Mouse (Mus musculus): ENCODE results near the gene Hamp. TPM values are rescaled to one million over a fixed set of nuclear protein-coding genes. Genes with fewer than 3 reads are reported as not detected.

Gene Hamp
- polyA plus RNA-seq, 1 experiment = not detected

DNA sequence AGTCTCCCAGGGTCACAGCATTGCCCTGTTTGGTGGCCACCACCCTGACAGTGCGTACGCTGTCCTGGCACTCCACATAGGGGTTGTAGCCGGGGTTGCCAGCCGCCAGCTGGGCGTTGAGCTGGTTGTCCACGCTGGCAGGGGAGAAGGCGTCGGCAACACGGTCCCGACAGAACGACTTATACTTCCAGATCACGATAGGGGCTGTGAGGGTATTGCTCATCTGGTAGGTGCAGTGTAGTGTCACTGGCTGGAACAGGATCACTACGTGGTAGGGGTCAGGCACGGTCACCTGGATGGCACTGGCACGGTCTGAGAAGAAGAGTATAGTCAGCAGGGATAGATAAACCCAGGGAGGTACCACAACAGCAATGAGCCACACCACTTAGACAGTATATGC, 28.1 kb upstream of the Hamp start:
- Histone ChIP-seq H3K27ac (ENCODE audit: insufficient read depth, low read depth, low read length) (no peak overlapping the region), H3K4me3 (ENCODE audit: insufficient read depth, low read depth, low read length) (no peak overlapping the region), H3K4me1 (ENCODE audit: control insufficient read depth, insufficient read depth, low read length) (peaks cover 4% of the 10 kb centered on the region)
- TF ChIP-seq CTCF (IDR thresholded peaks at IDR 0.05; ENCODE audit: insufficient read depth, low read depth, low read length) = no peak
- TF ChIP-seq POLR2A (IDR thresholded peaks at IDR 0.05; ENCODE audit: insufficient read depth, low read depth, low read length) = no peak
- WGBS = 89% methylated on average over 15 of the region's 15 CpGs

DNA sequence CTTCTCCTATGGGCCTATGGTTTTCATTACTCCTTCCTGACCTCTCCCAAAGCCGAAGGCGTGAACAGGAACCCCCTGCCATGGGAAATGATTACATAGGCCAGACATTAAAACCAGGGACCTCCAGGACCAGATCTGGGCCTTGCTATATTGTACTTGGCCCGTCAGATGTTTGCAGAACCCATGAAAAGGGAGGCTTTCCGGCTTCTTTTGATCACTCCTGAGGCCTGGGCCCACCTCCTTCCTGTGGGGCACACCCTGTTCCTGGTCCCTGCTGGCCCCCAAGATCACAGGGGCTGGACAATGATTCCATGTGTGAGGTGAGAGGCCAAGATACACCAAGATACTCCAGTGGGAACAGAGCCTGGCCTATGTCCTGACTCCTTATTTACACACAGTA, 25.3 kb upstream of the Hamp start:
- WGBS = 91% methylated on average over 4 of the region's 4 CpGs
- Histone ChIP-seq H3K4me1 (ENCODE audit: control insufficient read depth, insufficient read depth, low read length) (peaks cover 8% of the 10 kb centered on the region), H3K4me3 (ENCODE audit: insufficient read depth, low read depth, low read length) (no peak overlapping the region), H3K27ac (ENCODE audit: insufficient read depth, low read depth, low read length) (no peak overlapping the region)
- TF ChIP-seq POLR2A (IDR thresholded peaks at IDR 0.05; ENCODE audit: insufficient read depth, low read depth, low read length) (no peak), CTCF (IDR thresholded peaks at IDR 0.05; ENCODE audit: insufficient read depth, low read depth, low read length) (no peak)

DNA sequence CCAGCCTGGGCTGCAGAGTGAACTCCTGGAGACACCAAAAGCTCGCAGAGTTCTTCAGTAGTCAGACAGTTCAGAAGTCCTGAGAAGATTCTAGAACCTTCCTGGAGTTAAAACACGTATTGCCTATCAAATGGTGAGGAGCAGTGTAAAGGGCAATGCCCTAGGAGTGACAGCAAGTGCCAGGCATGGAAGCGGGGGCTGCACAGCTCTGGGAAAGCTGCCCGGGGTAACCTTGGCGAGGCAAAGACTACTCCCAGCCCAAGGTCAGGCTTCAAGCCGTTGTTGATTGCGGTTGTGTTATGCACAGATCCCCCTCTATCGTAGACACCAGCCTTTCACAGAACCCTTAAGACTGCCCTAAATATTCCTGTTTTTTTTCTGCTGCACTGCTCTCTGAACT, 24.8 kb upstream of the Hamp start:
- H3K27ac ChIP-seq (ENCODE audit: insufficient read depth, low read depth, low read length) = no peak overlapping the region
- peaks cover 7% of the 10 kb centered on the region for H3K4me1 ChIP-seq (ENCODE audit: control insufficient read depth, insufficient read depth, low read length)
- 91% methylated on average over 8 of the region's 8 CpGs for WGBS
- TF ChIP-seq POLR2A (IDR thresholded peaks at IDR 0.05; ENCODE audit: insufficient read depth, low read depth, low read length) = no peak
- TF ChIP-seq CTCF (IDR thresholded peaks at IDR 0.05; ENCODE audit: insufficient read depth, low read depth, low read length) = no peak
- no peak overlapping the region for H3K4me3 ChIP-seq (ENCODE audit: insufficient read depth, low read depth, low read length)

DNA sequence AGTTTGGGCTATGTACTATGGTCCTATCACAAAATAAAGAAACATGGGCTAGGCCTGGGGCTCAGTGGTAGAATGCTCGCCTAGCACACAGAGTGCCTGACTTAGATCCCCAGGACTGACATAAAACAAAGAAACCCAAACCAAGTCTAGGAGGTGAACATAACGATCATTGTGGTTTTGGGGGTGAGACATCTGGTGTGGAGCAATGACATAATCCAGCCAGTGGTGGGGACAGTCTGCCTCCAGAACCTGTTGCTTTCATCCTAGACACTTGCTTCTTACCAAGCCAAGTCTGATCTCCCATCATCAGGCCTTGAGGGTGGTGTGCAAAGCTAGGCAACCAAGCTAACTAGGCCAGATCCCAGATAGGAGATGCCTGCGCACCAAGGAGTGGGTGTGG, 22.8 kb upstream of the Hamp start:
- H3K4me3 ChIP-seq (ENCODE audit: insufficient read depth, low read depth, low read length) = no peak overlapping the region
- no peak overlapping the region for H3K27ac ChIP-seq (ENCODE audit: insufficient read depth, low read depth, low read length)
- TF ChIP-seq CTCF (IDR thresholded peaks at IDR 0.05; ENCODE audit: insufficient read depth, low read depth, low read length) (no peak), POLR2A (IDR thresholded peaks at IDR 0.05; ENCODE audit: insufficient read depth, low read depth, low read length) (no peak)
- WGBS = 90% methylated on average over 3 of the region's 3 CpGs
- peaks cover 4% of the 10 kb centered on the region; the same call in 1 of the 2 replicates for H3K4me1 ChIP-seq (ENCODE audit: control insufficient read depth, insufficient read depth, low read length)

DNA sequence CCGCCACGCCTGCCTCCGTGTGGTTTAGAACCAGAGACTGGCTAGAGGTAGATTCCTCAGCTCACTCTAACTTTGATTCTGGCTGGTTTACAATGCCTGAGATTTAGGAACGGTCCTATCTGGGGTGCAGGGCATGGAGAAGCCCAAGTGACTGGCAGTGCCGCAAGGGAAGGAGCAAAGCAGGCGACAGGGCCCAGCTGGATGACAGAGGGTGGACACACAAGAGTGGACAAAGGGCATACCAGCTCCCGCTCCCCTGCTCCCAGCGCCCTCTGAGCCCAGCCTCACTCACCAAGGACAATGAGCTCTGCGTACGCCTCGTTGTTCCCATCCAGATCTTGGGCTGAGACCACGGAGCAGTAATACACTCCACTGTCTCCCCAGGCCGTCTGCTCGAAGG, 21.8 kb upstream of the Hamp start:
- Histone ChIP-seq H3K4me1 (ENCODE audit: control insufficient read depth, insufficient read depth, low read length) (peaks cover 4% of the 10 kb centered on the region; the same call in 1 of the 2 replicates), H3K27ac (ENCODE audit: insufficient read depth, low read depth, low read length) (no peak overlapping the region), H3K4me3 (ENCODE audit: insufficient read depth, low read depth, low read length) (no peak overlapping the region)
- TF ChIP-seq CTCF (IDR thresholded peaks at IDR 0.05; ENCODE audit: insufficient read depth, low read depth, low read length) (no peak), POLR2A (IDR thresholded peaks at IDR 0.05; ENCODE audit: insufficient read depth, low read depth, low read length) (no peak)
- 73% methylated on average over 14 of the region's 14 CpGs for WGBS

DNA sequence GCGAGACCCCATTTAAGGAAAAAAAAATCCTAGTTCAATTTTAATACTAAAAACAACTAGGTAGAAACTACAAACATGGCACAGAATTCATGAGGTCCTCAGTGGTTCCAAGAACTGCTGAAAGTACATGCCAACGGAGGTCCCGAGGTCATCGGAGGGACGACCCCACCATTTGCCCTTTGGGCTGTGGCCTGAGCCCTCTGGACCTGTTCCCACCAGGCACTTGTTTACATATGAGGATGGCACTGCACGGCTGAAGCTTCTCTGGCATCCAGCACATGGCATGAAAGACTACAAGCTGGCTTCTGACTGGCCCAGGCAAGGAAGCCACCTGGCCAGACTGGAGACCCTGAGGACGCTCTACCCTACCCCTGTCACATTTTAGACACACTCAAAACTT, 20.5 kb upstream of the Hamp start:
- WGBS = 82% methylated on average over 7 of the region's 7 CpGs
- no peak overlapping the region for H3K27ac ChIP-seq (ENCODE audit: insufficient read depth, low read depth, low read length)
- H3K4me3 ChIP-seq (ENCODE audit: insufficient read depth, low read depth, low read length) = no peak overlapping the region
- peaks cover 6% of the 10 kb centered on the region; the same call in 1 of the 2 replicates for H3K4me1 ChIP-seq (ENCODE audit: control insufficient read depth, insufficient read depth, low read length)
- TF ChIP-seq POLR2A (IDR thresholded peaks at IDR 0.05; ENCODE audit: insufficient read depth, low read depth, low read length) (no peak), CTCF (IDR thresholded peaks at IDR 0.05; ENCODE audit: insufficient read depth, low read depth, low read length) (no peak)

DNA sequence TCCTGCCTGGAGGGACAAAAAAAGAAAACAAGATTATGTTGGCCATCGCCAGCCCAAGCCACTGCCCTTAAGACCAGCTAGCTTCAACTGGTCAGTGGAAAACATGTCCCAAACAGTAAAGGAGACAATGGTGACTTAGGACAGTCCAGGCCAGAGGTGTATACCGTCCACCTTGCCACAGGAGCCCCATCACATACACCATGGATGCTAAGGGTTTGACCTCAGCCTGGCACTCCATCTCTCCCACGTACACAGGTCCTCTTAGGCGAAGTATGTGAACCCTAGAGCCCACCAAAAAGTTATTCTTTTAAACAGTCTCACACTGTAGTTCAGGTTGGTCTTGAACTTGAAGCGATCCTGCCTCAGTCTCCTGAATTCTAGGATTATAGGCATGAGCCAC, 19.0 kb upstream of the Hamp start:
- TF ChIP-seq CTCF (IDR thresholded peaks at IDR 0.05; ENCODE audit: insufficient read depth, low read depth, low read length) (no peak), POLR2A (IDR thresholded peaks at IDR 0.05; ENCODE audit: insufficient read depth, low read depth, low read length) (no peak)
- 92% methylated on average over 5 of the region's 5 CpGs for WGBS
- H3K4me1 ChIP-seq (ENCODE audit: control insufficient read depth, insufficient read depth, low read length) = peaks cover 19% of the 10 kb centered on the region
- H3K27ac ChIP-seq (ENCODE audit: insufficient read depth, low read depth, low read length) = no peak overlapping the region
- H3K4me3 ChIP-seq (ENCODE audit: insufficient read depth, low read depth, low read length) = no peak overlapping the region

DNA sequence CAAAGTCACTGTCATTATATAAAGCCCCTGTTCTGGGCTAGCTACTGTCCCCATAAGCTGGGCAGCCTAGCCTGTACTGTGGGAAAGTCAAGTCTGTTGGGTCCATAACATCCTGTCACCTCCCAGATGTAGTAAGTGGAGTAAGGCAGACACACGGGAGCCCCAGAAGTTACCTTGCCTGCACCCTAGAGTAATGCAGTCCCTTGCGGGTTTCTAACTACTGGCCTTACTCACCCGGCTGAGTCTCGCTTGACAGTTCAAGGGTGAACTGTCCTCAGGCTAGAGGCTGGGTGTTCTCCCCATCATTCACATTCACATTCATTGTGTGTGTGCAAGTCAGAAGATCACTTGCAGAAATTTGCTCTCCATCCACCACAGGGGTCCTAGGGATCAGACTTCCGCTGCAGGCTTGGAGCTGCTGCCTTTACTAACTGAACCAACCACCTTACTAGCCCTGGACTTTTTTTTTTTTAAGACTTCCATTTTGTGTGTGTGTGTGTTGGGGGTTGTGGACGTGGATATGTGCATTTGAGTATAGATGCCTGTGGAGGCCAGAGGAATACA, 16.0 kb upstream of the Hamp start:
- 80% methylated on average over 6 of the region's 6 CpGs for WGBS
- TF ChIP-seq CTCF (IDR thresholded peaks at IDR 0.05; ENCODE audit: insufficient read depth, low read depth, low read length) (no peak), POLR2A (IDR thresholded peaks at IDR 0.05; ENCODE audit: insufficient read depth, low read depth, low read length) (no peak)
- H3K4me1 ChIP-seq (ENCODE audit: control insufficient read depth, insufficient read depth, low read length) = peaks cover 24% of the 10 kb centered on the region
- no peak overlapping the region for H3K27ac ChIP-seq (ENCODE audit: insufficient read depth, low read depth, low read length)
- no peak overlapping the region for H3K4me3 ChIP-seq (ENCODE audit: insufficient read depth, low read depth, low read length)

DNA sequence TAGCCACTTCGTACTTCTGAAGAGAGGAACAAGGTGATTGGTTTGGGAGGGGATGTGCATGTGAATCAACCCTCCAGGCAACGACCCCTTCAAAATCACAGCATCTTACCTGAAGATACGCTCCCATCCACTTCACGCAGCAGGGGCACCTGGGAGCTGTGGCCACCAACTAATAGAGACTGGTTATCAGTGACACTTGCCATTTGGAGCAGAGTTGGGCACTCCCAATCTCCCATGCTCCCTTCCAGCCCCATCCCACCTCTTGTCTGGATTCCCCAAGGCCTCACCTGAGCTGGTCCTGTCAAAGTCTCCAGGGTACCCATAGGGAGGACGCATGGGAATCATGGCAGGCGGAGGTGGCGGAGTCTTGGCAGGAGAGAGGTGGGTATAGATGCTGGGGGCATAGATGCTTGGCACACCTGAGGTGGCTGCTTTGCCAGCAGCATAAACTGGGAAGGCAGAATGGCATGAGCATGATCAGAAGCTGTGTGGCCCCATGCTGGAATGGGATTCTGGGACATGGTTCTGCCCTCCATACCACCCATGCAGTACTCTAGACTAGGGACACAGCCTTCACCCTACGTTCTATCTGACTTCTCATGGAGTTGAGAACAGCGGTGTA, 15.1 kb upstream of the Hamp start:
- WGBS = 94% methylated on average over 9 of the region's 9 CpGs
- H3K4me1 ChIP-seq (ENCODE audit: control insufficient read depth, insufficient read depth, low read length) = peaks cover 26% of the 10 kb centered on the region
- H3K27ac ChIP-seq (ENCODE audit: insufficient read depth, low read depth, low read length) = no peak overlapping the region
- H3K4me3 ChIP-seq (ENCODE audit: insufficient read depth, low read depth, low read length) = no peak overlapping the region
- TF ChIP-seq POLR2A (IDR thresholded peaks at IDR 0.05; ENCODE audit: insufficient read depth, low read depth, low read length) (no peak), CTCF (IDR thresholded peaks at IDR 0.05; ENCODE audit: insufficient read depth, low read depth, low read length) (no peak)
